Mouse (Mus musculus): ENCODE measurements around the gene Lce1d.

GRCm38 (mm10) chr3:92708974-92709373 lies 22.0 kb upstream of the Lce1d start, which contains the start of gene Lce1e:
- TF ChIP-seq CTCF (IDR thresholded peaks at IDR 0.05; ENCODE audit: insufficient read depth, low read length), result no peak
- TF ChIP-seq POLR2A (IDR thresholded peaks at IDR 0.05; ENCODE audit: borderline replicate concordance, extremely low read depth, low read depth, low read length), result no peak

Measured in lung, adult 2 months (tissue).